Mouse (Mus musculus): ENCODE results near the gene Hist1h2ac.
"Not testable (repeated sequence)": the region's sequence is repeated elsewhere in the genome, so short reads cannot be mapped to it uniquely, and the experiment has no call there.

The Hist1h2ac gene

DNA sequence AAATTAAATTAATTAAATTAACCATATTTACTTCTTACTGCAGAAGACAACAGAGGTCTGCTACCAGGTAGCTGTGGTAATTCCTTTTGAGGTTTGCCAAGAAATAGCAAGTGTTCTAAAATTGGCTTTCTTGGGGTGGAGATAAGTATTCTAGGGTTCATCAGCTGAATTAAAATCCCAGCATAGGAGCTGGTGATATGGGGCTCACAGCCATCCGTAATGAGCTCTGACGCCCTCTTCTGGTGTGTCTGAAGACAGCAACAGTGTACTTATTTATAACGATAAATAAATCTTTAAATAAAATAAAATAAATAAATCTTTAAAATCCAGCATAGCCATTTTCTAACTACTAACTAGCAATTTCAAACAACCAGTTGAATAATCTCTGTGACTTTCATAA lies 16.0 kb upstream of the Hist1h2ac start:
- no peak for DNase-seq (ENCODE audit: low spot score in 2 of 2)

DNA sequence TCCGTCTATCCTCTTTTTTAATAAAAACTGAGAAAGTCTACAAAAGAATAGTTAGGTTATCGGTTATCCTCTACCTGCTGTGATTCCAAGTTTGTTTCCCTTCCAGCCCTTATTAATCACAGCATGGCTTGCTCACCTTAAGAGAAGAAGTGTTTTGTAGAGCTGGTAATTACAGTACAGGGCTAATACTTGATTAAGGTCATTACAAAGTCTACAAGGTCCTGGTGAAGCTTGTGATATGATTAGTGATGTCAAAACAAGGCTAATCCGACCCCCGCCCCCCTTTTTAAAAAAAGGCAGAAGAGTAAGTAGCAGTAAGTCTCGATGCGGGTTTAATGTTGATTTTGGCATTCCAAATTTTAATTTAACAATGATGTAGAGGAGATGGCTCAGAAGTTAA lies 15.2 kb upstream of the Hist1h2ac start:
- no peak for DNase-seq (ENCODE audit: low spot score in 2 of 2)

DNA sequence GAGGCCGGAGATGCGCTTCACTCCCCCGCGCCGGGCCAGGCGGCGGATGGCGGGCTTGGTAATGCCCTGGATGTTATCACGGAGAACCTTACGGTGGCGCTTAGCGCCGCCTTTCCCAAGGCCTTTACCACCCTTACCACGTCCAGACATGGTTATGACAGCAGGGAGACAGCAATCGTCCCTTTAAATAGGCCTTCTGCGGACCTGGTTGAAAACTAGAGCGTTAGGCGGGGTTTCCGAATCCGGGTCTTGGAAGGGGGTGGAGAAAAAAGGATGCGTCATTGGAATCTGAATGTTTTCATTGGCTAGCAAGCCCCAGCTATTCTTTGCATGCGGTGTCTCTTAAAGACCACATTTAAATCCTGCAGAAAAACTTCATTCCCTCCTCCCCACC lies 14.5 kb upstream of the Hist1h2ac start, which contains the start of gene Hist1h4c:
Hist1h4c (minus strand) TSS at position 155 of the 394 bp plus-strand sequence.
- peak; percentile 99 for DNase-seq (ENCODE audit: low spot score in 2 of 2)

GRCm38 (mm10) chr13:23697491-23698299 lies 13.9 kb upstream of the Hist1h2ac start:
- DNase-seq (ENCODE audit: low spot score in 2 of 2) = no peak

DNA sequence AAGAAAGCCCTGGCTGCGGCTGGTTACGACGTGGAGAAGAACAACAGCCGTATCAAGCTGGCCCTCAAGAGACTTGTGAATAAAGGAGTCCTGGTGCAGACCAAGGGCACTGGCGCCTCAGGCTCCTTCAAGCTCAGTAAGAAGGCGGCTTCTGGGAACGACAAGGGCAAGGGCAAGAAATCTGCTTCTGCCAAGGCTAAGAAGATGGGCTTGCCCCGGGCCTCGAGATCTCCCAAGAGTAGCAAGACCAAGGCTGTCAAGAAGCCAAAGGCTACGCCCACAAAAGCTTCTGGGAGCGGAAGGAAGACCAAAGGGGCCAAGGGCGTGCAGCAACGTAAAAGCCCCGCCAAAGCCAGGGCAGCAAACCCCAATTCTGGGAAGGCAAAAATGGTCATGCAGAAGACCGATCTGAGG lies 12.3 kb upstream of the Hist1h2ac start:
- DNase-seq (ENCODE audit: low spot score in 2 of 2) = no peak

DNA sequence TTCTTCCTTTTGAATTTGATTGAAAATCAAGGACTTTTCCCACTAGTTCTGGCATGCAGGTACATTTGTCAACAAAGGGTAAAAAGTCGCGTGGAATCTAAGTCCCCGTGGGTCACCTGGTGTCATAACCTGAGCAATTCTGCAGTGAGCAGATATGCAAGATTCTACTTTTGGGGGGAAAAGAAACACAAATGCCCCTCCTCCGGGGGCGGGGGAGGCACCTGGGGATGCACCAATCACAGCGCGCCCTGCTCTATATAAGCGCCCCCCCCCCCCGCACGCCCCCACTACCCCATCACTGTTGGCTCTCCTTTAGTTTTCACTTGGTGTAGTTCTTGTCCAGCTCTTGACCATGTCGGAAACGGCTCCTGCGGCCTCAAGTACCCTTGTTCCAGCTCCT lies 11.8 kb upstream of the Hist1h2ac start, which contains the start of gene Hist1h1t:
Hist1h1t (plus strand) TSS at position 301 of the 400 bp plus-strand sequence.
- DNase-seq (ENCODE audit: low spot score in 2 of 2) = no peak

DNA sequence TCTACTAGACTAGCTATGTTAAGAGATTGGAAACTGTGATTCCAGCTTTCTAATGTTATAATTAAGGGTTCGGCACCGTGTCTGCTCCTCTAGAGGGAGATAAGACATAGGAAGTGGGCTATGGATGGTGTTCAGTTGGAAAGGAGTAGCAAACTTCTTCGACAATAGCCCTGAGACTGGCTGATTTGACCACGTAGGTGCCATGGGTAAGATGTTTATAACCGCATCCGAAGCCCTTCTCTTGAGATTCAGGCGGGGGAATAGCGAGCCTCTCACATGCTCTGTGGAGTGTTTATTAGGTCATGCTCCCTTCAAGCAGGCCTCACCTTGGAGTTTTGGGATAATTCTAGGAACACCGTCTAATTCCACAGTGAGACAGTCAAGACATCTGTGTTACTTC lies 11.2 kb upstream of the Hist1h2ac start:
- no peak for DNase-seq (ENCODE audit: low spot score in 2 of 2)

DNA sequence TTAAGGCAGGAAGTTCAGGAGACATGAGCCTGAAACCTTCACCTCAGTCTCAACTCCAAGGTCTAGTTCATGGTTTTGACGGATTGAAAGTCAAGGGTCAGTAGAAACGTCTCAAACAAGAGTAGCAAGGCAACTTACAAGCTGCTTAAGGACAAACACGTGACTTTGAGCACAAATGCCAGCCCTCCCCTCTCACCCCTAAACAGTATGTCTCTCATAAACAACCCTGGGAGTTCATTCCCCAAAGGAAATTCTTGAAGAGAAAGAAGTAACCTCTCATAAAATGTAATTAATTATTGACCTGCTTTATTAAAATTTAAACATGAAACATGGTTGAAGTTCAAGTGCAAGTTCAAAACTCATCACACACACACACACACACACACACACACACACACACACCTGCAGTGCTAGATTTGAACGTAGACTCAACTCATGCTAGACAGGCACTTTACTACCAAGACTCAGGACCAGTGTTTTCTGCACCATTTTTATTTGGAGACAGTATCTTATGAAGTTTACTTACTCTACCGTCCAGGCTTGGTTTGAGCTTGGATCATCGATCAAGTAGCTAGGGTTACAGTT lies 10.2 kb upstream of the Hist1h2ac start:
- DNase-seq (ENCODE audit: low spot score in 2 of 2) = no peak

GRCm38 (mm10) chr13:23689459-23689858 lies 5.7 kb upstream of the Hist1h2ac start:
- no peak for DNase-seq (ENCODE audit: low spot score in 2 of 2)

GRCm38 (mm10) chr13:23688956-23689355 lies 5.2 kb upstream of the Hist1h2ac start:
- DNase-seq (ENCODE audit: low spot score in 2 of 2) = no peak

GRCm38 (mm10) chr13:23687907-23688306 lies 4.2 kb upstream of the Hist1h2ac start:
- no peak for DNase-seq (ENCODE audit: low spot score in 2 of 2)

DNA sequence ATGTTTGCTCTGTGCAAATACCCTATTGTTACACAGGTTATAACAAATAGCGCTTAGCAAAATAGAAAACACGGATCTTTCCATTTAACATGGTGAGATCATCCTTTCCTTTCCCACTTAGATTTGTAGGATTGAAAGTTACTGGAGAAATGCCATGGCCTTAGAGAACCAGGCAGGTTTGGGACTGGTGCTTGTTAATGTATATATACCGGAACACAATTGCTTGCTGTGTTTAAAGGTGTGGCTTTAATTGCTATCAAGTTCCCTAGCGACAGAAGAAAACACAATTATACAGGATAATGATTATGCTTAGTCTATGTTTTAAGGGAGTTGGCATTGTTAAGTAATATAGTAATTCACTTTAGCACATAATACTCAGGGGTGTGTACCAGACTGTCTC lies 3.4 kb upstream of the Hist1h2ac start:
- DNase-seq (ENCODE audit: low spot score in 2 of 2) = no peak

- DNase-seq (ENCODE audit: low spot score in 2 of 2) = no peak
These were observed 2.2 kb upstream of the Hist1h2ac start for GRCm38 (mm10) chr13:23685966-23686365.

GRCm38 (mm10) chr13:23685121-23685861 lies 1.5 kb upstream of the Hist1h2ac start:
- DNase-seq (ENCODE audit: low spot score in 2 of 2) = no peak

- DNase-seq (ENCODE audit: low spot score in 2 of 2) = not testable (repeated sequence)
These were observed 672 bp upstream of the Hist1h2ac start for GRCm38 (mm10) chr13:23684295-23684945.

DNA sequence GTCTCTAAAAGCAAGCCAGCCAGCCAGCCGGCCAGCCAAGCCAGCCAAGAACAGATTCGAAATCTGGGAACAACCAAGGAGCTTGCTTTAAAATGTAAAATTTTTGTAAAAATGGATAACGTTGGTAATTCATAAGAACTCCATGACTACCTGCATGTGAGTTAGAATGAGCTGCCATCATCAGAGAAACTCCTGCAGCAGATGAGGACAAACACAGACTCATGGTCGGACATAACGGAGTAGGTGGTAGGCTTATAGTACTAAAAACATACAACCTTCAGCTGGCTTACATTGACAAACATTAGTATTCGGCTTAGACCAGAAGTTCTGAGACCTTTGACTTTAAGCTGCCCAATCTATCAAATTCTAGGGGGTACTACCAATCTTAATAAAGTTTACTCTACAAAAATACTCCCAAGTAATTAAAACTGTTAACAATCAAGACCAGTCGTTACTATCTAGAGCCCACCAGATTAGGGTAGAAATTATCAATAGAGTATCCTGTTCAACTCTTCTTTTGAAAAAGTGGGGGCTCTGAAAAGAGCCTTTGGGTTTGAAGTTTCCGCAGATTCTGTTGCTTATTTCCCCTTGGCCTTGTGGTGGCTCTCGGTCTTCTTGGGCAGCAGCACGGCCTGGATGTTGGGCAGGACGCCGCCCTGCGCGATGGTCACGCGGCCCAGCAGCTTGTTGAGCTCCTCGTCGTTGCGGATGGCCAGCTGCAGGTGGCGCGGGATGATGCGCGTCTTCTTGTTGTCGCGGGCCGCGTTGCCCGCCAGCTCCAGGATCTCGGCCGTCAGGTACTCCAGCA lies 597 bp downstream of the Hist1h2ac start:
- not testable (repeated sequence) for DNase-seq (ENCODE audit: low spot score in 2 of 2)

DNA sequence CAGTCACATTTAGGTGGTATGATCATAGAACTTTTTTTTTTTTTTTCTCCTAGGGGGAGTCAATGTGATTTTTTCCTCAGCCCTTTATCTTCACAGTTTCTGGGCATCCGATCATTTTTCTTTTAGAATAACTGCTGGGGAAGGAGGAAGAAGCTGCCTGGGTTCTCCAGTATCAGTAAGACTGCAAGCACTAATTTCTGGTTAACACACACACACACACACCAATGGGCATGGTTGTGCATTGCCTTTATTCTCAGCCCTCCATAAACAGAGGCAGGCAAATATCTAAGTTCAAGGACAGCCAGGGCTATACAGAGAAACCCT lies 1.2 kb downstream of the Hist1h2ac start:
- no peak for DNase-seq (ENCODE audit: low spot score in 2 of 2)

GRCm38 (mm10) chr13:23681990-23682582 lies 1.7 kb downstream of the Hist1h2ac start:
- no peak for DNase-seq (ENCODE audit: low spot score in 2 of 2)

- no peak for DNase-seq (ENCODE audit: low spot score in 2 of 2)
These were observed 21.2 kb downstream of the Hist1h2ac start for GRCm38 (mm10) chr13:23662536-23662935.

DNA sequence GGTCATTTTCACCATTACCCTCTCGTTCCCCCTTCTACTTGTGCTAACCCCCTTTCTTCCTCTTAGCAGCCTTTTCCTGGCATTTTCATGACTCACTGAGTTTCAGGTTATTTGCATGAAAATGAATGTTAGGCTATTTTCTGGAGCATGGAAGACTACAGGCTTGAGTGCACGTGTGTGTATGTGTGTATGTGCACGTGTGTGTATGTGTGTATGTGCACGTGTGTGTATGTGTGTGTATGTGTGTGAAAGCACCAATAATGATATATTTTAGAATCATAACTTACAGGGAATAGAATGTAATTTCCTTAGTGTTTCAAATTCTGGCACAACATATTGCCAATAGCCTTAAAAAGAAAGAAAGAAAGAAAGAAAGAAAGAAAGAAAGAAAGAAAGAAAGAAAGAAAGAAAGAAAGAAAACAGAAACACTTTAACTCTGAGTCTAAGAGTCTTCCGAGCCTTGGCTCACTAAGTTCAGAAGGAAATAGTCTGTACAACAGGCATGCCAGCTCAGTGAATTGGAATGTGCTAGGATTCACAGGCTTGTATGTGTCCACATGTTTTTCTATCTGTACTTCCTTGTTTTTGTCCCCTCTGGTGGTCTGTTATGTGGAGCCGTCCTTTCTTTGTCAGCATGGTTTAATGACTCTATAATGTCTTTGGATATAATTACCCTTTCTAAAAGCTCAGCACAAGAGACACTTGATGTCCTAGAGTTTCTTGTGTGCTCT lies 23.9 kb downstream of the Hist1h2ac start:
- DNase-seq (ENCODE audit: low spot score in 2 of 2) = no peak

Data from frontal cortex, postnatal 25 days (tissue).